Mouse (Mus musculus): ENCODE data around the gene Plac1.

GRCm38 (mm10) chrX:53093381-53093780 is 146.5 kb downstream of the Plac1 start:
- TF ChIP-seq UBTF (IDR thresholded peaks at IDR 0.05; ENCODE audit: low read depth, low read length) (no peak), CTCF (conservative IDR thresholded peaks at IDR 0.05 in 1 of 2, IDR thresholded peaks at IDR 0.05 in 1 of 2; ENCODE audit: low read depth in 2 of 2, low read length in 2 of 2) (no peak), MAX (IDR thresholded peaks at IDR 0.05; ENCODE audit: low read length) (no peak), EP300 (IDR thresholded peaks at IDR 0.05; ENCODE audit: low read length) (no peak), TCF12 (IDR thresholded peaks at IDR 0.05; ENCODE audit: low read depth, low read length) (no peak), ZC3H11A (IDR thresholded peaks at IDR 0.05; ENCODE audit: low read depth, low read length) (no peak), ZNF384 (IDR thresholded peaks at IDR 0.05; ENCODE audit: low read depth, low read length) (no peak), POLR2A (IDR thresholded peaks at IDR 0.05; ENCODE audit: low read depth, low read length) (no peak), MYC (IDR thresholded peaks at IDR 0.05; ENCODE audit: low read depth, low read length) (no peak), ELF1 (IDR thresholded peaks at IDR 0.05; ENCODE audit: low read depth, low read length) (no peak), CHD1 (IDR thresholded peaks at IDR 0.05; ENCODE audit: low read depth, low read length) (no peak), NELFE (IDR thresholded peaks at IDR 0.05; ENCODE audit: low read depth, low read length) (no peak), RAD21 (IDR thresholded peaks at IDR 0.05; ENCODE audit: low read depth, low read length) (no peak)
